Mouse (Mus musculus): ENCODE results near the gene Tmcc1.
A peak's percentile ranks its signal among the peaks of the same experiment; 100 is the strongest.
"Not testable (repeated sequence)": the region's sequence is repeated elsewhere in the genome, so short reads cannot be mapped to it uniquely, and the experiment has no call there.

Tmcc1 gene

DNA sequence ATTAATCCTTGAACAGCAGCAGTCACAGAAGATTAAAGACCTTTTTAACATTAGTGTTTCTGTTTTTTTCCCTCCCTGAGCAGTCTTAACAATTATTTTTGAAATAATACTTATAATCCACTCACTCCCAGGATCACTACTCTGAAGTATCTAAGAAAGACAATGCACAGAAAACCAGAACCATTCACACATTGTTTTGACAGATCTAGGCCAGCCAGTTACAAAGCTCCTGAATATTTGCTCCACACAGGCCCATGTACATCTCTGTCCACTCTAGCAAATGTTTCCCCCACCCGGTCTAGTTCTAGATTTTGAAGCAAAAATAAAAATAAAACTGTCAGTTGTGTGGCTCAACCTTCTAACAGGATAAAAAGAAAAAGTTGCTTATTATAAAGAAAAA lies 45.9 kb downstream of the Tmcc1 start:
- DNase-seq (ENCODE audit: low read depth in 2 of 2, low spot score in 2 of 2) = no peak

DNA sequence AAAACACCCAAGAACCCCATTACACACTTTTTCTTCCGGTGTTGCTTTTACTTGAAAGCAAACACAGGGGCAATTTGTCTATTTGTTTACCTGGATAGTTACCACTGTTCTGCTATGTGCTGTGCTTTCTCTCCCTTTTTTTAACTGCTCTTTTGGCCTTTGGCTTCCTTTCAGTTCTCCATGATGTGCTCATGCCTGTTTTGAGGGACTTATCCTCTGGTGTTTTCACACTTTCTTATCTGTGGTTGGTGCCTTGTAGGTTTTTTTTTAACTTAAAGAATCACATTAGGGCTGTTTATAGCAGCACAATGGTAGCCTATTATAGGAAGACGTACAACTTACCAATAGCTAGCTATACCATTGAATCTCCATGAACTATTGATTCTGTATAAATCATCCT lies 51.6 kb downstream of the Tmcc1 start:
- no peak for DNase-seq (ENCODE audit: low read depth in 2 of 2, low spot score in 2 of 2)

DNA sequence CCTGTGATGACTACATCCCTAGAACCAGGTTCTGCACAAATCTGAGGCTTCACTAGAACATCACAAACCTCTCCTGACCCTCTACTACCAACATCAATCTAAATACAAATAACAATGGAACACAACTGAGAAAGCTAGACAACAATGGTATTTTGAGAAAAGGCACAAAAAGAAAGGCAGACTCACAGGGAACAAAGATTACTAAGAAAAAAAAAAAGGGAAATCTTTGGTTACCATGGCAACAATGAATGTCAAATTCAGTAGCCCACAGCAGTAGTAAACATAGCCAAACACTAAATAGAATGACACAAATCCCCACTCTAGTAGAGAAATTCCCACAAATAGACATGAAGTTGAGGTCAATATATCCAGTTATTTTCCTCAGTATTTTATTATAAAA lies 52.5 kb downstream of the Tmcc1 start:
- DNase-seq (ENCODE audit: low read depth in 2 of 2, low spot score in 2 of 2) = no peak

DNA sequence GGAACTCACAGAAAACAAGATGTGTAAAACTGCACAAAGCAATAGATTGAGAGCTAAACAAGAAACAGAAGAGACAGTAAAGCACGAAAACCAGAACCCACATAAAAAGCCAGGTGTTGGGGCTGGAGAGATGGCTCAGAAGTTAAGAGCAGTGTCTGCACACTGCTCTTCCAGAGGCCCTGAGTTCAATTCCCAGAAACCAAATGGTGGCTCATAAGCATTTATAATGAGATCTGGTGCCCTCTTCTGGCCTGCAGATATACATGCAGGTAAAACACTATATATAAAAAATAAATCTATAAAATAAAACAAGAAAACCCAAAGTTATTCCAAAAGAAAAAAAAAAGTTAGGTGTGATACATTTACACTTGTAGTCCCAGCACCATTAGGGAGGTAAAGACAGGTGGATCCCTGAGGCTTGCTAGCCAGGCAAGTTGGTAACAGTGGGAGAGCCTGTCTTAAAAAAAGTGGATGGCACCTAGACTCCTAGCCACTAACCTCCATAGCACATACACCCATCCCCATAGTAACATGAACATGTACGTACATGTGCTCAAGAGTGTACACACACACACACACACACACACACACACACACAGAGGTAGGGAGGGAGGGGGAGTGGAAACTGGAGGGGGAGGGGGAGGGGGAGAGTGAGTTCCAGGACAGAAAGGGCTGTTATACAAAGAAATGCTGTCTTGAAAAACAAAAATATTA lies 54.0 kb downstream of the Tmcc1 start:
- peak in 1 of 2 experiments; percentile 5 for DNase-seq (ENCODE audit: low read depth in 2 of 2, low spot score in 2 of 2)

DNA sequence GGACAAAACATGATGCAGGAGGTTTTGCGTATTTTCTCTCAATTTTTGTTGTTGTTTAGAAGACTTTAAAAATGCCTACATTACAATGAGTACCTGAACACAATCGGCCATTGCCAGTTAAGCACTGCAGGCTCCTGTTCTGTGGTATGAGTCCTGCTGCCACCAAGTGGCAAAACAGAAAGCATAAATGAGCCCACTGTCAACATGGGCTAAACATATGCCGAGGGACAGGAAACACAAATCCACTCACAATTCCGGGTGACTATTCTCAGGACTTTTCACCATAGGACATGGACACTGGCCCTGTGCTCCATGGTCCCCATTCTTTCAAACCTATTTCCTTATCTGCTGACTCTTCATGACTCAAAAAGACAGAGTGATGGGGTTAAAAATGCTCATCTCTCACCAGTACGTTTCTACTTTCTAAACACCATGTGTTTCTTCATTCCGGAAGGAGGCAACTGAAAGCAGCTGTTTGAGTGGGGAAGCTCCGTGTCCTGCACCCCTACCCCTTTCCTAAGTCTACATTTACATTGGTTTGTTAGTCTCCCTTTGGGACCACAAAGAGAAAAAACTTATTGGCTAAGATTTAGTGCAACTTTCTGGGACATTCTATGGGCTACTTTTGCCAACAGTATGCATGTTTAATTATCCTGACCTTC lies 57.2 kb downstream of the Tmcc1 start:
- DNase-seq (ENCODE audit: low read depth in 2 of 2, low spot score in 2 of 2) = peak; percentile 9 to 12

DNA sequence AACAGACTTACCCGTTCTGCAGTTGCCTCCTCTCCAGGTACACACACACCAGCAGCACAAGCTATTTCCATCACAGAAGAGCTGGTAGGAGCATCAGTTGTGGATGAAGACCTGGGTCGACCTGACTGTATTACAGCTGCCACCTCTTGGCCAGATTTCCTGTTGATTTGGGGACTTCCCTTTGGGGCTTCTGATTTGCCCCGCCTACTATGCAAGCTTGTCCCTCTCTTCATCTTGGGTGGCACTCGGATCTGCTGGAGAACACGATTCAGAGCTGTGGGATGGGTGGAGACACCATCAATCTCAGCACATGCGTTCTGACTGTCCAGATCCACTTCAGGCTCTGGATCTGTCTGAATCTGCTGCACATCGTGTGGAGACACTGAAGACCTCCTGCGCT lies 59.5 kb downstream of the Tmcc1 start:
- no peak for DNase-seq (ENCODE audit: low read depth in 2 of 2, low spot score in 2 of 2)

GRCm38 (mm10) chr6:116131771-116132170 lies 61.5 kb downstream of the Tmcc1 start:
- DNase-seq (ENCODE audit: low read depth in 2 of 2, low spot score in 2 of 2) = no peak

DNA sequence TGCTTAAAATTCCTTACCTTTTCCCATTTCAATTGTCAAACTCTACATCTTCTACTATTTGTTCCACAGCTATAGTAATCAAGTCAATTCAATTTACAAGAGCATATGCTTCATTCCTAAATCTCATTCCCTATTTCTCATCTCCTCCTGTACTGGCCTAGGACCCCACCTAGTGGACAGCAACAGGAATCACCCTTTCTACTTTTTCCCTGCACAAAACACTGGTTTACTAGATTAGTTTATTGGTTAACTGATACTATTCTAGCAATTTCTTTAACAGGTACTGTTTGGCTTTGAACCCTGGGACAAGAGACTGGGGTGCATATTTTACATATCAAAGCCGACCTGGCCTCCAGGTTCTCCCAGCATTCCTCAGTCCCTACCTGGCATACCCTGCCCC lies 64.6 kb downstream of the Tmcc1 start:
- DNase-seq (ENCODE audit: low read depth in 2 of 2, low spot score in 2 of 2) = no peak

GRCm38 (mm10) chr6:116127918-116128443 lies 65.3 kb downstream of the Tmcc1 start:
- no peak for DNase-seq (ENCODE audit: low read depth in 2 of 2, low spot score in 2 of 2)

GRCm38 (mm10) chr6:116126577-116126976 lies 66.7 kb downstream of the Tmcc1 start:
- DNase-seq (ENCODE audit: low read depth in 2 of 2, low spot score in 2 of 2) = no peak

- DNase-seq (ENCODE audit: low read depth in 2 of 2, low spot score in 2 of 2) = no peak
These were observed 70.4 kb downstream of the Tmcc1 start for GRCm38 (mm10) chr6:116122881-116123280.

- no peak for DNase-seq (ENCODE audit: low read depth in 2 of 2, low spot score in 2 of 2)
These were observed 73.6 kb downstream of the Tmcc1 start for GRCm38 (mm10) chr6:116119669-116120068.

- not testable (repeated sequence) for DNase-seq (ENCODE audit: low read depth in 2 of 2, low spot score in 2 of 2)
These were observed 76.7 kb downstream of the Tmcc1 start for GRCm38 (mm10) chr6:116116634-116117033.

GRCm38 (mm10) chr6:116110588-116110987 lies 82.7 kb downstream of the Tmcc1 start:
- no peak for DNase-seq (ENCODE audit: low read depth in 2 of 2, low spot score in 2 of 2)

DNA sequence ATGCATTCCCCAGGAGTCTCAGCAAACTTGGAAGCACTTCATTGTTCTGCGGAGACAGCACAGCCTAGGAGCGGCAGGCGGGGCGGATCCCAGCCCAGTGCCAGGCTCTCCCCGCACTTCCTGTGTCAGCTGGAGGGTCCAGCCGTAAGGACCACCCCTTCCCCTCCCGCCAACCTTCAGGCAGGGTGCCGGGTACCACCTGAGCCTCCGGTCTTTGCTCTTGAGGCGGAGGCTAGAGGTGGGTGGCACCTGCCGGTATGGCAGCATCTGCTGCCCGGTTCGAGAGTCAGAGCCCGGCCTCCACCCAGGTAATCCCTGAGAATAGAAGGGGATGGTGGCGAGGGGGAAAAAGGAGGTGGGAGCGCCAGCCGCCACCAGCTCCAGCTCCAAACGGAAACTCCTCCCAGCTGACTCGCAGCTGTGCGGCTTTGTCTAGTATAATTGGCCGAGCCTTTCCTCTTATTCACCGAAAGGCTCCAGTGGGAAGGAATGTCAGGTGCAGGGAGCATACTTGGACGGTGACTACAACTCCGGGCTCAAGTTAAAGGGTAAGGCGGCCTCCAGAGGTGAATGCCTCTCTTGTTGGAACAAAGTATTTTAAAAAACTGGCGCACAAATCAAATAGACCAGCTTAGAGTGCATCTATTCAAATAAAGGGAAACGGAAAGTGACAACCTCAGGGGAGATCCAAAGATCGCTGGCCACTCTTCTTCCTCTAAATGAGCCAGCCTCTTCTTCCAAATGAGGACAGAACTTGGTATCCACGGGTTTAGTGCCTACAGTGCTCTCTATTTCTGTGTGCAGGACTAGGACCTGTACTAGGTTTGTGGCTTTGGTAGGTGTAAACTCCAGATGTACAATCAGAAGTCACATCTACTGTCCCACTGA lies 85.6 kb downstream of the Tmcc1 start:
- peak in 1 of 2 experiments; percentile 1 for DNase-seq (ENCODE audit: low read depth in 2 of 2, low spot score in 2 of 2)

GRCm38 (mm10) chr6:116106967-116107470 lies 86.3 kb downstream of the Tmcc1 start:
- no peak for DNase-seq (ENCODE audit: low read depth in 2 of 2, low spot score in 2 of 2)

DNA sequence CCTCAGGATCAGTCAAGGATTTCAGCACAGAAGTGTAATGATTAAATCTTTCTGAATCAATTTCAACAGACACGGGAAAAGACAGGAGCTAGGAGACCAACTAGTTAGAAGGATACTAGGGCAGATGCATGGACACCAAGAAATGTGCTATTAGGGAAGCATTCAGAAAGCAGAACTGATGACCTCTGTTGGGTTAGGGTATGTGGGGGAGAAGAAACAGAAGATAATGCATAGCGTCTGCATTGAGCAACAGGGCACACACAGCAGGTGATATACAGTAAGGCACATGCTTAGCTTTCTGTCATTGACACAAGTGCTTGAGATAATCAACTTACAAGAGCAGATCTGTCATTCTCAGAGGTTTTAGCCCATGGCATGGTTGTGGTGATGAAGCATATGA lies 95.7 kb downstream of the Tmcc1 start:
- DNase-seq (ENCODE audit: low read depth in 2 of 2, low spot score in 2 of 2) = no peak

DNA sequence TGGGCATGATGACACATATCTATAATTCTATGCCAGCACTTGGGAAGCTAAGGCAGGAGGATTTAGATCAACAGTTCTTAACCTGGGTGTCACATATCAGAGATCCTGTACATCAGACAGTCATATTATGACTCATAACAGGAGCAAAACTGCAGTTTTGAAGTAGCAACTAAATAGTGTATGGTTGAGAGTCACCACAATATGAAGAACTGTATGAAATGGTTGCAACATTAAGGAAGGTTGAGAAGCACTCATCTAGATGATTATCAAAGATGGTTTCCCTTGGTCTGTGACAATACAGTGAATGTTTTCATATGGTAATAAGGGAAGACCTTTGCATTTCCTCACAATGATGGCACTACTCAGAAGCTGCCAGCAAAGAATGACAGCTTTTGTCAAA lies 103.9 kb downstream of the Tmcc1 start:
- DNase-seq (ENCODE audit: low read depth in 2 of 2, low spot score in 2 of 2) = no peak

DNA sequence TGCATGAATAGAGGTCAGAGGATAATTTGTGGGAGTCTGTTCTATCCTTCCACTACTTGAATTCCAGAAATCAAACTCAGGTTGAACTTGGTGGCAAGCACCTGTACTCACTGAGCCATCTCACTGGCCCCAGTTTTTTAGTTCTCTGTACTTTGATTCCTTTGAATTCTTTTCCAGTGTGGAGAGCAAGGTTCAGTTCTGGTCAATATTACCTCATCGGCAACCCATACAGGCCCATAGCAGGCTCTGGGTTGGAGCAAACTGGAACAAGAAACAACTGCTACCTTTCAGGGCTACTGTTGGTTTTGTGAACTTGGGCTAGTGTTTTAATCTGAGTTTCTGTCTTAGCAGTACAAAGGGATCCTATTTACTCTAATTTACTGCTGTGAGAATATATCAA lies 107.2 kb downstream of the Tmcc1 start:
- DNase-seq (ENCODE audit: low read depth in 2 of 2, low spot score in 2 of 2) = no peak

- no peak for DNase-seq (ENCODE audit: low read depth in 2 of 2, low spot score in 2 of 2)
These were observed 111.0 kb downstream of the Tmcc1 start for GRCm38 (mm10) chr6:116082239-116082638.

DNA sequence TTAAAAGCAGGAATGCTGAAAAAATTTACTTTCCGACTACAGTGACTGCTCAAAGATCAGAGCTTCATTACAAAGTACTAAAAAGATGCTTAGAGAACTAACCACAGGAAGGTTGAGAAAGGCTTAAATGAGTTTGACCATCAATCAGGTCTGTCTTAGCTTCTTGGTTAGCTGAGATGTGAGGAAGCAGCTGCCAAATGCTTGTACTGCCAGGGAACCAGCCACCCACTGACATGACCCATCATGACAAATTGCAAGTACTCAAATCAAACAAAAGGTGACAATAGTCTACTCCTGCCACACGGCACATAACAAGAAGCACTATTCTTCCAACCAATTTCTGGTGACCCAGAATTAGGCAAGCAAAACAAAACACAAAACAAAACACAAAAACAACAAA lies 111.9 kb downstream of the Tmcc1 start:
- no peak for DNase-seq (ENCODE audit: low read depth in 2 of 2, low spot score in 2 of 2)

Measured in CD8-positive naive resting alpha-beta T cell, adult 2 months (primary cell).